Mouse (Mus musculus): Measurements from ENCODE around the gene Rabgef1. TPM values are rescaled to one million over a fixed set of nuclear protein-coding genes. Genes with fewer than 3 reads are reported as not detected.

Rabgef1 gene
- polyA plus RNA-seq, 1 experiment from 2014 or later, result 20.7 TPM

Other genes with a start within 250 kb of the Rabgef1 start
- 14.0 and 19.2 TPM in 2 replicates for gene Vkorc1l1, start 229.8 kb upstream of the Rabgef1 start, polyA plus RNA-seq (2015; fragmentation: Nextera tagmentation; extraction: Ambion mirVana)
- 59.3 and 61.2 TPM in 2 replicates for gene Gusb, start 168.7 kb upstream of the Rabgef1 start, polyA plus RNA-seq (2015; fragmentation: Nextera tagmentation; extraction: Ambion mirVana)
- 32.2 and 37.8 TPM in 2 replicates for gene Asl, start 142.6 kb upstream of the Rabgef1 start, polyA plus RNA-seq (2015; fragmentation: Nextera tagmentation; extraction: Ambion mirVana)
- 49.7 and 50.4 TPM in 2 replicates for gene Crcp, start 142.5 kb upstream of the Rabgef1 start, polyA plus RNA-seq (2015; fragmentation: Nextera tagmentation; extraction: Ambion mirVana)
- gene Tpst1, start 98.5 kb upstream of the Rabgef1 start, polyA plus RNA-seq (2015; fragmentation: Nextera tagmentation; extraction: Ambion mirVana), result 25.7 and 27.0 TPM in 2 replicates
- gene Kctd7, start 26.9 kb upstream of the Rabgef1 start, polyA plus RNA-seq (2015; fragmentation: Nextera tagmentation; extraction: Ambion mirVana), result 4.2 TPM in 2 replicates
- 27.8 and 39.5 TPM in 2 replicates for gene Tmem248, start 45.3 kb downstream of the Rabgef1 start, polyA plus RNA-seq (2015; fragmentation: Nextera tagmentation; extraction: Ambion mirVana)
- gene Sbds, start 83.7 kb downstream of the Rabgef1 start, polyA plus RNA-seq (2015; fragmentation: Nextera tagmentation; extraction: Ambion mirVana), result 84.0 and 91.6 TPM in 2 replicates
- gene Tyw1, start 83.8 kb downstream of the Rabgef1 start, polyA plus RNA-seq (2015; fragmentation: Nextera tagmentation; extraction: Ambion mirVana), result 24.3 and 25.2 TPM in 2 replicates
- 0.13 TPM in 1 of 2 replicates, not detected in the other for gene Caln1, start 197.7 kb downstream of the Rabgef1 start, polyA plus RNA-seq (2015; fragmentation: Nextera tagmentation; extraction: Ambion mirVana)
- gene A330070K13Rik, start 212.8 kb downstream of the Rabgef1 start, polyA plus RNA-seq (2015; fragmentation: Nextera tagmentation; extraction: Ambion mirVana), result not detected in 2 replicates

All from thymus, postnatal 0 days (tissue).